Mouse (Mus musculus): ENCODE data around the gene Srarp. TPM values are rescaled to one million over a fixed set of nuclear protein-coding genes. Genes with fewer than 3 reads are reported as not detected.
A peak's percentile ranks its signal among the peaks of the same experiment; 100 is the strongest.

The Srarp gene
- total RNA-seq, 2 experiments from 2014 or later, result 3.8 to 4.2 TPM

GRCm38 (mm10) chr4:141466844-141467580 is 31.1 kb upstream of the Srarp start:
- Histone ChIP-seq H3K27ac (no peak overlapping the region), H3K4me3 (no peak overlapping the region)
- no peak; the same call in 1 of the 2 replicates for TF ChIP-seq CTCF (IDR thresholded peaks at IDR 0.05)
- no peak for DNase-seq (ENCODE audit: extremely low spot score in 1 of 2, low spot score in 2 of 2)
- intact Hi-C loops (cut with DNase I), result no loop called here

- no peak for TF ChIP-seq CTCF (IDR thresholded peaks at IDR 0.05)
- H3K4me3 ChIP-seq, result no peak overlapping the region
- no peak for DNase-seq (ENCODE audit: extremely low spot score in 1 of 2, low spot score in 2 of 2)
- H3K27ac ChIP-seq, result no peak overlapping the region
- intact Hi-C loops (cut with DNase I), result no loop called here
These were observed 30.4 kb upstream of the Srarp start for GRCm38 (mm10) chr4:141466289-141466795.

- intact Hi-C loops (cut with DNase I), result no loop called here
- Histone ChIP-seq H3K4me3 (no peak overlapping the region), H3K27ac (no peak overlapping the region)
- no peak for DNase-seq (ENCODE audit: extremely low spot score in 1 of 2, low spot score in 2 of 2)
- no peak for TF ChIP-seq CTCF (IDR thresholded peaks at IDR 0.05)
These were observed 29.8 kb upstream of the Srarp start for GRCm38 (mm10) chr4:141465512-141466288.

- no peak for TF ChIP-seq CTCF (IDR thresholded peaks at IDR 0.05)
- no peak for DNase-seq (ENCODE audit: extremely low spot score in 1 of 2, low spot score in 2 of 2)
- intact Hi-C loops (cut with DNase I), result no loop called here
- H3K27ac ChIP-seq, result no peak overlapping the region
- H3K4me3 ChIP-seq, result no peak overlapping the region
These were observed 28.8 kb upstream of the Srarp start for GRCm38 (mm10) chr4:141464722-141465121.

GRCm38 (mm10) chr4:141463472-141463871 is 27.6 kb upstream of the Srarp start:
- H3K4me3 ChIP-seq, result no peak overlapping the region
- TF ChIP-seq CTCF (IDR thresholded peaks at IDR 0.05), result no peak
- no peak overlapping the region for H3K27ac ChIP-seq
- DNase-seq (ENCODE audit: extremely low spot score in 1 of 2, low spot score in 2 of 2), result no peak
- intact Hi-C loops (cut with DNase I), result no loop called here

- Histone ChIP-seq H3K4me3 (no peak overlapping the region), H3K27ac (no peak overlapping the region)
- no peak for TF ChIP-seq CTCF (IDR thresholded peaks at IDR 0.05)
- intact Hi-C loops (cut with DNase I), result no loop called here
- no peak for DNase-seq (ENCODE audit: extremely low spot score in 1 of 2, low spot score in 2 of 2)
These were observed 25.7 kb upstream of the Srarp start for GRCm38 (mm10) chr4:141461576-141461975.

GRCm38 (mm10) chr4:141461088-141461487 is 25.2 kb upstream of the Srarp start:
- no peak for TF ChIP-seq CTCF (IDR thresholded peaks at IDR 0.05)
- peak in 1 of 2 experiments; percentile 14 for DNase-seq (ENCODE audit: extremely low spot score in 1 of 2, low spot score in 2 of 2)
- intact Hi-C loops (cut with DNase I), result no loop called here
- no peak overlapping the region for H3K4me3 ChIP-seq
- H3K27ac ChIP-seq, result no peak overlapping the region

GRCm38 (mm10) chr4:141460481-141460880 is 24.6 kb upstream of the Srarp start:
- Histone ChIP-seq H3K4me3 (no peak overlapping the region), H3K27ac (no peak overlapping the region)
- intact Hi-C loops (cut with DNase I), result no loop called here
- no peak for TF ChIP-seq CTCF (IDR thresholded peaks at IDR 0.05)
- no peak for DNase-seq (ENCODE audit: extremely low spot score in 1 of 2, low spot score in 2 of 2)

- intact Hi-C loops (cut with DNase I), result no loop called here
- TF ChIP-seq CTCF (IDR thresholded peaks at IDR 0.05), result no peak
- Histone ChIP-seq H3K27ac (no peak overlapping the region), H3K4me3 (no peak overlapping the region)
- DNase-seq (ENCODE audit: extremely low spot score in 1 of 2, low spot score in 2 of 2), result no peak
These were observed 23.9 kb upstream of the Srarp start for GRCm38 (mm10) chr4:141459766-141460165.

GRCm38 (mm10) chr4:141458888-141459287 is 23.0 kb upstream of the Srarp start:
- no peak for TF ChIP-seq CTCF (IDR thresholded peaks at IDR 0.05)
- Histone ChIP-seq H3K4me3 (no peak overlapping the region), H3K27ac (no peak overlapping the region)
- DNase-seq (ENCODE audit: extremely low spot score in 1 of 2, low spot score in 2 of 2), result no peak
- intact Hi-C loops (cut with DNase I), result no loop called here

- intact Hi-C loops (cut with DNase I), result no loop called here
- TF ChIP-seq CTCF (IDR thresholded peaks at IDR 0.05), result no peak
- H3K27ac ChIP-seq, result no peak overlapping the region
- DNase-seq (ENCODE audit: extremely low spot score in 1 of 2, low spot score in 2 of 2), result no peak
- no peak overlapping the region for H3K4me3 ChIP-seq
These were observed 22.3 kb upstream of the Srarp start for GRCm38 (mm10) chr4:141458236-141458635.

GRCm38 (mm10) chr4:141456193-141456938 is 20.5 kb upstream of the Srarp start:
- no peak overlapping the region for H3K4me3 ChIP-seq
- no peak overlapping the region; the same call in 1 of the 2 replicates for H3K27ac ChIP-seq
- no peak for DNase-seq (ENCODE audit: extremely low spot score in 1 of 2, low spot score in 2 of 2)
- intact Hi-C loops (cut with DNase I), result no loop called here
- TF ChIP-seq CTCF (IDR thresholded peaks at IDR 0.05), result no peak

All from left cerebral cortex, adult 2 months (tissue).